Mouse (Mus musculus) small intestine, adult 2 months (tissue): ENCODE data around the gene Edem2.

Experiments
- CTCF ChIP-seq: fragments of 200-500 bp; IDR thresholded peaks from 2 replicates; pipeline ENCODE4 v1.5.1; 2012; ENCODE audit warnings: low read depth, mild to moderate bottlenecking, control low read depth, inconsistent platforms, low read length, moderate library complexity, mixed read lengths; ENCODE audit not compliant: insufficient replicate concordance, insufficient read length; ENCODE audit errors: extremely low read depth
- POLR2A ChIP-seq: fragments of 200-500 bp; IDR thresholded peaks from 2 replicates; pipeline ENCODE4 v1.6.1; 2012; ENCODE audit warnings: low read depth, mild to moderate bottlenecking, control low read depth, inconsistent platforms, low read length, moderate library complexity

DNA sequence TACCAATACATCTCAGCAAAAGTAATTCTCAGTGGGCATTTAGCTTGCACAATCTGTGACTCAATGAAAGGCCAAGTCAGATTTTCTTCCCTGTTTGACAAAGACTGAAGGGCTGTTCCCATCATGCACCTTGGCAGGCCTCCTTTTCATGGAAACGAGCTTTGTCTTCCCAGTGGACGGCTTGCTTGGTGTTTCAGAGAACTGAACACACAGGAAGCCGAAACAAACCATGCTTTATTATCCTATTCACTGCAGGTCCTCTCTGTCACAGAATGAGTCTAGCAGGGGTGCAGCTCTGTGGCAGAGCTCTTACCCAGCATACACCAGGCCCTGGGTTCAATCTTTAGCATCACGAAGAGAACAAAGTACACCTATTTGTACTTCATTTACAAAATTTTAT lies 25.6 kb downstream of the Edem2 start:
- no peak for TF ChIP-seq POLR2A
- TF ChIP-seq CTCF: no peak
